Mouse (Mus musculus) MEL (cell line): Measurements from ENCODE around the gene Kif5c.

Experiments used
- CHD1 ChIP-seq: IDR thresholded peaks from 2 replicates; pipeline ENCODE4 v1.6.1; 2012; ENCODE audit warnings: low read depth, mild to moderate bottlenecking, inconsistent platforms, low read length, improper control_type of control experiment
- CTCF ChIP-seq, 3 experiments: IDR thresholded peaks in 2 of 3; conservative IDR thresholded peaks in 1 of 3; 2 replicates each; pipeline ENCODE4 v1.5.1; 2011 to 2012; ENCODE audit warnings: low read length in 3 of 3, low read depth in 2 of 3, mild to moderate bottlenecking in 2 of 3, improper control_type of control experiment in 1 of 3, inconsistent platforms in 1 of 3, mixed read lengths in 1 of 3, moderate library complexity in 1 of 3; ENCODE audit not compliant: control insufficient read depth in 1 of 3, insufficient read depth in 1 of 3, poor library complexity in 1 of 3, severe bottlenecking in 1 of 3
- EP300 ChIP-seq, 2 experiments: IDR thresholded peaks; 2 replicates each; pipeline ENCODE4 v1.6.1; 2011; ENCODE audit warnings: improper control_type of control experiment in 2 of 2, low read length in 2 of 2, low read depth in 1 of 2, mild to moderate bottlenecking in 1 of 2
- MAX ChIP-seq: IDR thresholded peaks from 2 replicates; pipeline ENCODE4 v1.6.1; 2011; ENCODE audit warnings: low read length, improper control_type of control experiment
- MEF2A ChIP-seq: IDR thresholded peaks from 2 replicates; pipeline ENCODE4 v1.6.1; 2014; ENCODE audit warnings: low read depth, mild to moderate bottlenecking, inconsistent platforms, low read length, improper control_type of control experiment; ENCODE audit not compliant: poor library complexity, insufficient replicate concordance, severe bottlenecking; ENCODE audit errors: extremely low read depth
- NRF1 ChIP-seq: IDR thresholded peaks from 2 replicates; pipeline ENCODE4 v1.6.1; 2014; ENCODE audit warnings: low read depth, mild to moderate bottlenecking, inconsistent platforms, low read length, improper control_type of control experiment, moderate library complexity; ENCODE audit not compliant: poor library complexity, insufficient read depth, severe bottlenecking
- POLR2A ChIP-seq, 2 experiments: IDR thresholded peaks; 2 replicates each; pipeline ENCODE4 v1.6.1; 2011 to 2012; ENCODE audit warnings: low read length in 2 of 2, mild to moderate bottlenecking in 2 of 2, control low read depth in 1 of 2, improper control_type of control experiment in 1 of 2, low read depth in 1 of 2, moderate library complexity in 1 of 2; ENCODE audit not compliant: control insufficient read depth in 1 of 2, insufficient read depth in 1 of 2, poor library complexity in 1 of 2
- SIN3A ChIP-seq: IDR thresholded peaks from 2 replicates; pipeline ENCODE4 v1.6.1; 2012; ENCODE audit warnings: low read length, improper control_type of control experiment, inconsistent platforms
- TBP ChIP-seq: IDR thresholded peaks from 2 replicates; pipeline ENCODE4 v1.8.0; 2011; ENCODE audit warnings: low read depth, low read length, improper control_type of control experiment
- USF2 ChIP-seq, 2 experiments: IDR thresholded peaks; 2 replicates each; pipeline ENCODE4 v1.6.1; 2011 to 2012; ENCODE audit warnings: improper control_type of control experiment in 2 of 2, low read length in 2 of 2, borderline replicate concordance in 1 of 2, inconsistent platforms in 1 of 2, low read depth in 1 of 2, mild to moderate bottlenecking in 1 of 2; ENCODE audit not compliant: insufficient read depth in 1 of 2
- ZC3H11A ChIP-seq: IDR thresholded peaks from 2 replicates; pipeline ENCODE4 v1.6.1; 2012; ENCODE audit warnings: low read depth, mild to moderate bottlenecking, inconsistent platforms, low read length, improper control_type of control experiment
- ZNF384 ChIP-seq: IDR thresholded peaks from 2 replicates; pipeline ENCODE4 v1.6.1; 2012; ENCODE audit warnings: low read depth, mild to moderate bottlenecking, inconsistent platforms, low read length, improper control_type of control experiment

DNA sequence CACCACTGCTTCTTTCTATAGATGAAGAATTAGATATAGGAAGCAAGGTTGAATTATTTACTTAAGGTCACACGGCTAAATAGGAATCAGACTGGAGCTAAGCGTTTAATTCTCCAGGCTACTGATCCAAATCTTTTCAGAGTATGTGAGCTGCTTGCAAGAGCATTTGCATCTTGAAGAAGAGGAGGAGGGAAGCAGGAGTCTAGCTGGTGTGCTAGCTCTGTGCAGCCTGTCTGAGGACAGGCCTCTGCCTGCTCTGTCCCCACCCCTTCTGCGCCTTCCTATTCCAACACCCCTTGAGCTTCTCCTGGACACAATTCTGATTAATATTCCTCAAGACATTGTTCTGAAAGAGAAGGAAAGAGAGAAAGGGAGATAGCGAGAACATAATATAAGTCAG is 123.8 kb downstream of the Kif5c start:
- TF ChIP-seq MAX: no peak
- TF ChIP-seq EP300 (IDR thresholded peaks at IDR 0.05; ENCODE audit: low read depth in 1 of 2, low read length in 2 of 2): no peak
- TF ChIP-seq MEF2A: no peak
- TF ChIP-seq POLR2A (IDR thresholded peaks at IDR 0.05; ENCODE audit: control insufficient read depth in 1 of 2, insufficient read depth in 1 of 2, low read depth in 1 of 2, low read length in 2 of 2, poor library complexity in 1 of 2): no peak
- TF ChIP-seq ZNF384: no peak
- TF ChIP-seq CTCF (IDR thresholded peaks at IDR 0.05 in 2 of 3, conservative IDR thresholded peaks at IDR 0.05 in 1 of 3; ENCODE audit: control insufficient read depth in 1 of 3, insufficient read depth in 1 of 3, low read depth in 2 of 3, low read length in 3 of 3, poor library complexity in 1 of 3, severe bottlenecking in 1 of 3): no peak
- no peak for TF ChIP-seq TBP
- TF ChIP-seq USF2 (IDR thresholded peaks at IDR 0.05; ENCODE audit: borderline replicate concordance in 1 of 2, insufficient read depth in 1 of 2, low read depth in 1 of 2, low read length in 2 of 2): no peak
- no peak for TF ChIP-seq CHD1
- no peak for TF ChIP-seq SIN3A
- TF ChIP-seq NRF1: no peak
- no peak for TF ChIP-seq ZC3H11A
